Mouse (Mus musculus) CH12.LX (cell line): ENCODE data around the gene Nme9. TPM values are rescaled to one million over a fixed set of nuclear protein-coding genes. Genes with fewer than 3 reads are reported as not detected.
A peak's percentile ranks its signal among the peaks of the same experiment; 100 is the strongest.

Experiments used
- DNase-seq: peaks from one replicate; pipeline ENCODE4 v3.0.0-alpha.2; 2013; ENCODE audit errors: extremely low read depth
- H3K27ac ChIP-seq: 2 replicates; pipeline ENCODE4 v1.5.1; 2012; ENCODE audit warnings: low read depth, mild to moderate bottlenecking, control low read depth, moderate library complexity; ENCODE audit not compliant: insufficient read depth
- H3K27me3 ChIP-seq: replicated peaks from 2 replicates; pipeline ENCODE3; 2012; ENCODE audit warnings: inconsistent platforms
- H3K36me3 ChIP-seq, 2 experiments: replicated peaks in 1 of 2; 2 replicates each; pipeline versions ENCODE3 to v1.6.1; 2012; ENCODE audit warnings: inconsistent platforms in 1 of 2, low read length in 1 of 2, mild to moderate bottlenecking in 1 of 2, mixed read lengths in 1 of 2, moderate library complexity in 1 of 2; ENCODE audit not compliant: control insufficient read depth in 1 of 2, insufficient read depth in 1 of 2
- H3K4me1 ChIP-seq, 2 experiments: 2 replicates each; pipeline ENCODE4 v1.6.1; 2012; ENCODE audit warnings: inconsistent platforms in 1 of 2, moderate library complexity in 1 of 2; ENCODE audit not compliant: insufficient read depth in 2 of 2, control insufficient read depth in 1 of 2
- H3K4me2 ChIP-seq: 2 replicates; pipeline ENCODE4 v1.6.1; 2012; ENCODE audit warnings: low read depth, mild to moderate bottlenecking, control low read depth; ENCODE audit not compliant: poor library complexity, insufficient read depth, severe bottlenecking
- H3K4me3 ChIP-seq, 3 experiments: fragments of 150-350 bp in 1 of 3; sonication (generic) in 1 of 3; replicated peaks in 1 of 3; 2 replicates each; pipeline versions ENCODE3 to v1.5.1; 2011 to 2012; ENCODE audit warnings: low read depth in 2 of 3, low read length in 2 of 3, mild to moderate bottlenecking in 2 of 3, moderate library complexity in 2 of 3, control low read depth in 1 of 3, improper control_type of control experiment in 1 of 3, inconsistent platforms in 1 of 3, mixed read lengths in 1 of 3; ENCODE audit not compliant: poor library complexity in 1 of 3
- H3K79me2 ChIP-seq: replicated peaks from 2 replicates; pipeline ENCODE4 v1.6.1; 2012; ENCODE audit warnings: mild to moderate bottlenecking, moderate library complexity; ENCODE audit not compliant: control insufficient read depth, poor library complexity, insufficient read depth, severe bottlenecking; ENCODE audit errors: extremely low read depth
- H3K9ac ChIP-seq: 2 replicates; pipeline ENCODE4 v1.6.1; 2012; ENCODE audit warnings: low read depth, mild to moderate bottlenecking, control low read depth, moderate library complexity; ENCODE audit not compliant: insufficient read depth
- H3K9me3 ChIP-seq: replicated peaks from 2 replicates; pipeline ENCODE3; 2012; ENCODE audit warnings: low read length, inconsistent platforms, mixed read lengths
- CHD2 ChIP-seq: IDR thresholded peaks from 2 replicates; pipeline ENCODE4 v1.6.1; 2011; ENCODE audit warnings: low read length, improper control_type of control experiment
- CTCF ChIP-seq, 2 experiments: IDR thresholded peaks in 1 of 2; conservative IDR thresholded peaks in 1 of 2; 2 replicates each; pipeline ENCODE4 v1.5.1; 2011 to 2012; ENCODE audit warnings: low read depth in 2 of 2, low read length in 2 of 2, improper control_type of control experiment in 1 of 2, inconsistent platforms in 1 of 2, mild to moderate bottlenecking in 1 of 2, moderate library complexity in 1 of 2
- E2F4 ChIP-seq: IDR thresholded peaks from 2 replicates; pipeline ENCODE4 v1.6.1; 2011; ENCODE audit warnings: low read depth, low read length, improper control_type of control experiment; ENCODE audit not compliant: insufficient replicate concordance
- ELF1 ChIP-seq: IDR thresholded peaks from 2 replicates; pipeline ENCODE4 v1.6.1; 2014; ENCODE audit warnings: low read depth, mild to moderate bottlenecking, inconsistent platforms, low read length, improper control_type of control experiment
- EP300 ChIP-seq: IDR thresholded peaks from 2 replicates; pipeline ENCODE4 v1.6.1; 2011; ENCODE audit warnings: low read length, improper control_type of control experiment
- HCFC1 ChIP-seq: IDR thresholded peaks from 2 replicates; pipeline ENCODE4 v1.6.1; 2012; ENCODE audit warnings: low read depth, mild to moderate bottlenecking, inconsistent platforms, low read length, improper control_type of control experiment
- MAFK ChIP-seq: IDR thresholded peaks from 2 replicates; pipeline ENCODE4 v1.6.1; 2011; ENCODE audit warnings: low read length, improper control_type of control experiment; ENCODE audit not compliant: insufficient replicate concordance
- MAZ ChIP-seq: IDR thresholded peaks from 2 replicates; pipeline ENCODE4 v1.6.1; 2012; ENCODE audit warnings: low read depth, mild to moderate bottlenecking, inconsistent platforms, low read length, improper control_type of control experiment, moderate library complexity
- MXI1 ChIP-seq: IDR thresholded peaks from 2 replicates; pipeline ENCODE4 v1.6.1; 2011; ENCODE audit warnings: mild to moderate bottlenecking, low read depth, low read length, improper control_type of control experiment
- MYC ChIP-seq: IDR thresholded peaks from 2 replicates; pipeline ENCODE4 v1.6.1; 2011; ENCODE audit warnings: low read depth, mild to moderate bottlenecking, improper control_type of control experiment, low read length
- NELFE ChIP-seq: IDR thresholded peaks from 2 replicates; pipeline ENCODE4 v1.6.1; 2011; ENCODE audit warnings: low read depth, low read length, improper control_type of control experiment
- NRF1 ChIP-seq: IDR thresholded peaks from 2 replicates; pipeline ENCODE4 v1.6.1; 2014; ENCODE audit warnings: low read depth, mild to moderate bottlenecking, inconsistent platforms, low read length, improper control_type of control experiment, moderate library complexity
- PAX5 ChIP-seq: IDR thresholded peaks from 2 replicates; pipeline ENCODE4 v1.6.1; 2012; ENCODE audit warnings: low read length, inconsistent platforms, mixed read lengths
- POLR2A ChIP-seq: IDR thresholded peaks from 2 replicates; pipeline ENCODE4 v1.6.1; 2011; ENCODE audit warnings: low read depth, mild to moderate bottlenecking, improper control_type of control experiment, low read length
- POLR2AphosphoS2 ChIP-seq: IDR thresholded peaks from 2 replicates; pipeline ENCODE4 v1.6.1; 2011; ENCODE audit warnings: low read depth, low read length, improper control_type of control experiment
- RAD21 ChIP-seq: IDR thresholded peaks from 2 replicates; pipeline ENCODE4 v1.6.1; 2011; ENCODE audit warnings: low read depth, mild to moderate bottlenecking, low read length, improper control_type of control experiment, moderate library complexity
- SIN3A ChIP-seq: IDR thresholded peaks from 2 replicates; pipeline ENCODE4 v1.6.1; 2012; ENCODE audit warnings: low read length, improper control_type of control experiment, inconsistent platforms
- SMC3 ChIP-seq: IDR thresholded peaks from 2 replicates; pipeline ENCODE4 v1.6.1; 2011; ENCODE audit warnings: low read depth, low read length, improper control_type of control experiment
- ZC3H11A ChIP-seq: IDR thresholded peaks from 2 replicates; pipeline ENCODE4 v1.6.1; 2012; ENCODE audit warnings: low read depth, mild to moderate bottlenecking, inconsistent platforms, low read length, improper control_type of control experiment
- ZKSCAN1 ChIP-seq: IDR thresholded peaks from 2 replicates; pipeline ENCODE4 v1.6.1; 2012; ENCODE audit warnings: low read depth, inconsistent platforms, low read length, improper control_type of control experiment, borderline replicate concordance
- ZNF384 ChIP-seq: IDR thresholded peaks from 2 replicates; pipeline ENCODE4 v1.6.1; 2012; ENCODE audit warnings: low read depth, low read length, improper control_type of control experiment, inconsistent platforms
- dilution Hi-C: fragments of 300-500 bp; cut with MboI; formaldehyde crosslinking; loops from 2 replicates; pipeline ENCODE4 v1.14.3; 2020; ENCODE audit warnings: low sequenced_read_pairs; ENCODE audit not compliant: extremely low pct_unique_long_range_greater_than_20kb, extremely low pct_ligation_motif_present
- in situ Hi-C: fragments of 300-500 bp; cut with MboI; formaldehyde crosslinking; loops from 3 replicates; pipeline ENCODE4 v1.14.3; 2019; ENCODE audit warnings: low sequenced_read_pairs, low pct_ligation_motif_present, low pct_unique_long_range_greater_than_20kb, mixed read lengths
- polyA plus RNA-seq: library from polyadenylated mRNA; unstranded; fragments of >175 nt; gene quantifications from 2 replicates; pipeline ENCODE4 v1.2.1, GENCODE M21; 2012; ENCODE audit warnings: low read depth; ENCODE audit not compliant: insufficient read length
- total RNA-seq, 2 experiments: library from RNA; depleted of rRNA; stranded (reverse); fragments of 300-350 nt in 1 of 2; fragments of >200 nt in 1 of 2; gene quantifications; 2 replicates each; pipeline ENCODE4 v1.2.3; 2012 to 2014

The Nme9 gene
- total and polyA plus RNA-seq, 3 experiments: not detected

DNA sequence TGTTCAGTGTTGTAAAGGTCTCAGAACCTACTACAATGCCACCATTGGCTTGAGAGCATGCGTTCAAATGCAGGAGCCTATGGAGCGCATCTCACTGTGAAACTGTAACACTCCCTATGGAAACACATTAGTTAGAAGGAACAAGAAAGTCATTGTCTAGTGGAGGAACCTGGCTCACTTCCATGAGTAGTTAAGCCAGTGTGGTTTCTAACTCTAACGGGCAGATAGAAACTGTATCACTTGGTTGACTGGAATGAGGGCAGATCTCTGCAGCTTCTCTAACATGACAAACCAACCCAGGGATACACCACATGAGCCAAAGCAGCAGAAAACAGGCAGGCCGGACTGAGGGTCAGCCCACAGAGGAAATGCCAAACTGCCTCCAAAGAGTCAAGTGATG, 2.9 kb downstream of the Nme9 start:
- Histone ChIP-seq H3K4me2 (no peak overlapping the region), H3K27me3 (peaks cover 2% of the 10 kb centered on the region), H3K27ac (no peak overlapping the region), H3K9me3 (no peaks in the 10 kb centered on the region), H3K4me3 (no peak overlapping the region), H3K9ac (no peak overlapping the region), H3K36me3 (no peaks in the 10 kb centered on the region), H3K4me1 (0 out of 4 replicates have a peak, but pooled peaks cover 2 to 5% of the 10 kb centered on the region in 2 experiments), H3K79me2 (no peaks in the 10 kb centered on the region)
- no peak for TF ChIP-seq MXI1
- TF ChIP-seq NRF1: no peak
- TF ChIP-seq MAFK: no peak
- no peak for TF ChIP-seq ZNF384
- TF ChIP-seq POLR2A: no peak
- dilution Hi-C loops (no loop called here), in situ Hi-C loops (loop anchor here (10.0 kb wide), 2 partner anchors 211 to 389 kb away; no protein-coding TSS in a partner anchor)
- no peak for DNase-seq

DNA sequence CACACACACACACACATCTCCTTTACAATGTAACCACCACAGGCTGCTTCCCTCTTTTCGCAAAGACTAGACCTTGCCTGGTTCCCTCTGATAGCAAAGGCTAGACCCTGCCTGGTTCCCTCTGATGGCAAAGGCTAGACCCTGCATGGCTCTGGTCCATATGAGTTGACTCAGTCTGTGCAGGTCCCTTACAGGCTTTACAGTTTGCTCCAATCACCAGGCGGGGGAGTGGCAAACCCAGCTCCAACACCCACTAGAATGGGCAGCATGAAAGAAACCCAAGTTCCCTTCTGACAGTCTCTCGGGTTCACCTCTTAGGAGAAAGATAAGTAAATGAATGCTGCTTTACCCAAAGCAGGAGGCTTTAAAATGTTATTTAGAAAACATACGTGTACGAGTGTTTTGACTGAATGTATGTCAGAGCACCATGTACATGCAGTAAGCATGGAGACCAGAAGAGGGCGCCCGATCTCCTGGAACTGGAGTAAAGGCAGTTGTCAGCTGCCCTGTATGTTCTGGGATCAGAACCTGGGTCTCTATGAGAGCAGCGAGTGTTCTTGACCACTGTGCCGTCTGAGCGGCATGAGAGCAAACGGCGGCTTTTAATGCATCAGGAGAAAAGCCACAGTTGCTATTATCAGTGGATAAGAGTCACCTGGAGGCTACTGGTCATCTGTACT, 7.4 kb downstream of the Nme9 start:
- no peak overlapping the region for H3K27ac ChIP-seq
- no peak overlapping the region for H3K4me3 ChIP-seq
- peak; percentile 69 for TF ChIP-seq RAD21
- no peak for TF ChIP-seq EP300
- TF ChIP-seq ZC3H11A: no peak
- TF ChIP-seq CTCF (conservative IDR thresholded peaks at IDR 0.05 in 1 of 2, IDR thresholded peaks at IDR 0.05 in 1 of 2; ENCODE audit: low read depth in 2 of 2, low read length in 2 of 2): peak; percentile 59 to 82
- no peak for TF ChIP-seq SIN3A
- TF ChIP-seq SMC3: peak; percentile 67
- TF ChIP-seq CHD2: no peak
- no peak for TF ChIP-seq MAZ
- TF ChIP-seq ELF1: no peak
- TF ChIP-seq PAX5: no peak
- TF ChIP-seq HCFC1: no peak
- no peak for TF ChIP-seq NELFE
- TF ChIP-seq E2F4: no peak
- no peak for TF ChIP-seq MYC
- TF ChIP-seq NRF1: no peak
- TF ChIP-seq ZKSCAN1: no peak
- TF ChIP-seq POLR2AphosphoS2: no peak
- TF ChIP-seq, all 38 proteins: peak for 3
- Histone ChIP-seq H3K79me2 (no peaks in the 10 kb centered on the region), H3K27me3 (peaks cover 1% of the 10 kb centered on the region), H3K36me3 (no peaks in the 10 kb centered on the region), H3K4me2 (peak overlapping the region; percentile 53; the same call in 1 of the 2 replicates), H3K4me1 (0 out of 4 replicates have a peak, but pooled peaks cover 0 to 2% of the 10 kb centered on the region in 2 experiments), H3K9me3 (no peaks in the 10 kb centered on the region), H3K9ac (no peak overlapping the region)
- in situ Hi-C loops: loop anchor here (5.0 to 10.0 kb wide), 3 partner anchors 119 to 394 kb away; partner anchors contain the start of gene Dbr1
- dilution Hi-C loops: no loop called here
- DNase-seq: peak; percentile 68
